Mouse (Mus musculus): ENCODE measurements around the gene Itpr1. TPM values are rescaled to one million over a fixed set of nuclear protein-coding genes. Genes with fewer than 3 reads are reported as not detected.

The Itpr1 gene
- polyA plus RNA-seq, 1 experiment = 4.7 TPM

GRCm38 (mm10) chr6:108523956-108524616 lies 311.2 kb downstream of the Itpr1 start:
- H3K27me3 ChIP-seq (ENCODE audit: control insufficient read depth, insufficient read depth, low read length) = no peaks in the 10 kb centered on the region
- H3K36me3 ChIP-seq (ENCODE audit: control insufficient read depth, insufficient read depth, low read length) = peaks cover 7% of the 10 kb centered on the region
- no peak overlapping the region for H3K4me3 ChIP-seq (ENCODE audit: low read depth, low read length)
- H3K27ac ChIP-seq (ENCODE audit: insufficient read depth, low read depth, low read length) = no peak overlapping the region
- TF ChIP-seq POLR2A (IDR thresholded peaks at IDR 0.05; ENCODE audit: low read depth, low read length) = no peak
- no peak for TF ChIP-seq CTCF (IDR thresholded peaks at IDR 0.05; ENCODE audit: extremely low read depth, insufficient read length, insufficient replicate concordance, low read depth, low read length)
- peaks cover 20% of the 10 kb centered on the region; the same call in 1 of the 2 replicates for H3K4me1 ChIP-seq (ENCODE audit: control insufficient read depth, insufficient read depth, insufficient read length, low read length)
- WGBS = 94% methylated on average over 16 of the region's 16 CpGs

- H3K4me3 ChIP-seq (ENCODE audit: low read depth, low read length) = no peak overlapping the region
- H3K4me1 ChIP-seq (ENCODE audit: control insufficient read depth, insufficient read depth, insufficient read length, low read length) = peaks cover 22% of the 10 kb centered on the region; the same call in 1 of the 2 replicates
- TF ChIP-seq POLR2A (IDR thresholded peaks at IDR 0.05; ENCODE audit: low read depth, low read length) = no peak
- TF ChIP-seq CTCF (IDR thresholded peaks at IDR 0.05; ENCODE audit: extremely low read depth, insufficient read length, insufficient replicate concordance, low read depth, low read length) = no peak
- H3K27me3 ChIP-seq (ENCODE audit: control insufficient read depth, insufficient read depth, low read length) = no peaks in the 10 kb centered on the region
- H3K27ac ChIP-seq (ENCODE audit: insufficient read depth, low read depth, low read length) = no peak overlapping the region
- peaks cover 7% of the 10 kb centered on the region for H3K36me3 ChIP-seq (ENCODE audit: control insufficient read depth, insufficient read depth, low read length)
- WGBS = 95% methylated on average over 10 of the region's 10 CpGs
Measured at GRCm38 (mm10) chr6:108524617-108525010, 311.7 kb downstream of the Itpr1 start.

GRCm38 (mm10) chr6:108527560-108527959 lies 314.7 kb downstream of the Itpr1 start:
- 45% methylated on average over 3 of the region's 3 CpGs for WGBS
- Histone ChIP-seq H3K4me1 (ENCODE audit: control insufficient read depth, insufficient read depth, insufficient read length, low read length) (peaks cover 37% of the 10 kb centered on the region), H3K27ac (ENCODE audit: insufficient read depth, low read depth, low read length) (peak overlapping the region; percentile 83)

GRCm38 (mm10) chr6:108527993-108528392 lies 315.1 kb downstream of the Itpr1 start:
- Histone ChIP-seq H3K36me3 (ENCODE audit: control insufficient read depth, insufficient read depth, low read length) (peaks cover 5% of the 10 kb centered on the region), H3K4me3 (ENCODE audit: low read depth, low read length) (no peak overlapping the region), H3K4me1 (ENCODE audit: control insufficient read depth, insufficient read depth, insufficient read length, low read length) (peaks cover 41% of the 10 kb centered on the region), H3K27me3 (ENCODE audit: control insufficient read depth, insufficient read depth, low read length) (no peaks in the 10 kb centered on the region), H3K27ac (ENCODE audit: insufficient read depth, low read depth, low read length) (peak overlapping the region; percentile 83)
- TF ChIP-seq CTCF (IDR thresholded peaks at IDR 0.05; ENCODE audit: extremely low read depth, insufficient read length, insufficient replicate concordance, low read depth, low read length) (no peak), POLR2A (IDR thresholded peaks at IDR 0.05; ENCODE audit: low read depth, low read length) (no peak)

More at GRCm38 (mm10) chr6:108527560-108527959, 314.7 kb downstream of the Itpr1 start:
- Histone ChIP-seq H3K4me3 (ENCODE audit: low read depth, low read length) (no peak overlapping the region), H3K27me3 (ENCODE audit: control insufficient read depth, insufficient read depth, low read length) (no peaks in the 10 kb centered on the region), H3K36me3 (ENCODE audit: control insufficient read depth, insufficient read depth, low read length) (peaks cover 5% of the 10 kb centered on the region)
- no peak for TF ChIP-seq POLR2A (IDR thresholded peaks at IDR 0.05; ENCODE audit: low read depth, low read length)
- no peak for TF ChIP-seq CTCF (IDR thresholded peaks at IDR 0.05; ENCODE audit: extremely low read depth, insufficient read length, insufficient replicate concordance, low read depth, low read length)

GRCm38 (mm10) chr6:108529150-108529549 lies 316.3 kb downstream of the Itpr1 start:
- WGBS = 77% methylated on average over 3 of the region's 3 CpGs

DNA sequence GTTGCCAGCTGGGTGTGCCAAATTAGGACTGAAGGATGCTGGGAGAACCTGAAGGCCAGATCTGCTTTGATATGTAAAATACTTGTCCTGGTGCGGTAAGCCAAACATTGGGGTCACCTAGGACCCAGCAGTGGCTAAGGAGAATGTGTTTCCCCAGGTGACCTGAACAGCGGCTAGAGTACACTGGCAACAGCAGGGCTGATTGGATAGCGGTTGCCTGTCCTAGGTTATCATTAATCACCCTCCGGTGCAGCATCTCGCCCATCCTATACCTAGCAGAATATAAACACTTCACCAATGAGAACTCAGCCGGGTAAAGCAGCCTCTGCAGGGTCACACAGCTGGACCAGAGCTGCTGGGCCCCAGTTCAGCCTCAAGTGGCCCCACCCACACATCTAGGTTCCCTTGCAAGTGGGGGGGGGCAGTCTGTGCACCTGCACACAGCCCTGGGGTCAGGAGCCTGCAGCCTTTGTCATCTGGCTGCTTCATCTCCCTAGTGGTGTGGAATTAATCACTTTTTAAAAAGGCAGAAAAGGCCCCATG lies 318.0 kb downstream of the Itpr1 start:
- Histone ChIP-seq H3K36me3 (ENCODE audit: control insufficient read depth, insufficient read depth, low read length) (no peaks in the 10 kb centered on the region), H3K27ac (ENCODE audit: insufficient read depth, low read depth, low read length) (peak overlapping the region; percentile 96), H3K27me3 (ENCODE audit: control insufficient read depth, insufficient read depth, low read length) (no peaks in the 10 kb centered on the region), H3K4me3 (ENCODE audit: low read depth, low read length) (no peak overlapping the region), H3K4me1 (ENCODE audit: control insufficient read depth, insufficient read depth, insufficient read length, low read length) (peaks cover 56% of the 10 kb centered on the region)
- 60% methylated on average over 6 of the region's 6 CpGs for WGBS
- TF ChIP-seq CTCF (IDR thresholded peaks at IDR 0.05; ENCODE audit: extremely low read depth, insufficient read length, insufficient replicate concordance, low read depth, low read length) (no peak), POLR2A (IDR thresholded peaks at IDR 0.05; ENCODE audit: low read depth, low read length) (no peak)

More at GRCm38 (mm10) chr6:108529150-108529549, 316.3 kb downstream of the Itpr1 start:
- no peak for TF ChIP-seq CTCF (IDR thresholded peaks at IDR 0.05; ENCODE audit: extremely low read depth, insufficient read length, insufficient replicate concordance, low read depth, low read length)
- no peak for TF ChIP-seq POLR2A (IDR thresholded peaks at IDR 0.05; ENCODE audit: low read depth, low read length)
- H3K4me3 ChIP-seq (ENCODE audit: low read depth, low read length) = no peak overlapping the region
- H3K27ac ChIP-seq (ENCODE audit: insufficient read depth, low read depth, low read length) = peak overlapping the region; percentile 83
- no peaks in the 10 kb centered on the region for H3K27me3 ChIP-seq (ENCODE audit: control insufficient read depth, insufficient read depth, low read length)
- H3K4me1 ChIP-seq (ENCODE audit: control insufficient read depth, insufficient read depth, insufficient read length, low read length) = peaks cover 49% of the 10 kb centered on the region
- peaks cover 3% of the 10 kb centered on the region; the same call in 1 of the 2 replicates for H3K36me3 ChIP-seq (ENCODE audit: control insufficient read depth, insufficient read depth, low read length)
